Mouse (Mus musculus) heart, embryonic 11.5 days (tissue): ENCODE data around the gene G430095P16Rik. TPM values are rescaled to one million over a fixed set of nuclear protein-coding genes. Genes with fewer than 3 reads are reported as not detected.
A peak's percentile ranks its signal among the peaks of the same experiment; 100 is the strongest.

Experiments used
- ATAC-seq: fragments of 200-750 bp; cut with Nextera tagmentation; replicated peaks from 2 replicates; pipeline ENCODE4 v1.8.0; 2017; ENCODE audit warnings: moderate library complexity; ENCODE audit not compliant: insufficient number of reproducible peaks, low FRiP score, low TSS enrichment
- H3K27ac ChIP-seq: fragments of 300-500 bp; sonication (generic); 2 replicates; pipeline ENCODE4 v1.5.1; 2014; ENCODE audit warnings: mild to moderate bottlenecking, low read depth, low read length
- H3K27me3 ChIP-seq: fragments of 300-500 bp; sonication (generic); 2 replicates; pipeline ENCODE4 v1.6.1; 2014; ENCODE audit warnings: mild to moderate bottlenecking, low read length, mixed read lengths; ENCODE audit not compliant: control insufficient read depth, insufficient read depth
- H3K36me3 ChIP-seq: fragments of 300-500 bp; sonication (generic); 2 replicates; pipeline ENCODE4 v1.6.1; 2014; ENCODE audit warnings: mild to moderate bottlenecking, low read length, moderate library complexity, mixed read lengths; ENCODE audit not compliant: control insufficient read depth, insufficient read depth
- H3K4me1 ChIP-seq: fragments of 300-500 bp; sonication (generic); 2 replicates; pipeline ENCODE4 v1.6.1; 2014; ENCODE audit warnings: low read length; ENCODE audit not compliant: control insufficient read depth, insufficient read depth
- H3K4me2 ChIP-seq: fragments of 300-500 bp; sonication (generic); 2 replicates; pipeline ENCODE4 v1.6.1; 2014; ENCODE audit warnings: mild to moderate bottlenecking, moderate library complexity
- H3K4me3 ChIP-seq: fragments of 300-500 bp; sonication (generic); 2 replicates; pipeline ENCODE4 v1.5.1; 2014; ENCODE audit warnings: low read depth, low read length
- H3K9ac ChIP-seq: fragments of 300-500 bp; sonication (generic); 2 replicates; pipeline ENCODE4 v1.6.1; 2014; ENCODE audit warnings: mild to moderate bottlenecking, low read depth, low read length, moderate library complexity
- H3K9me3 ChIP-seq: fragments of 300-500 bp; sonication (generic); replicated peaks from 2 replicates; pipeline ENCODE4 v1.6.1; 2016; ENCODE audit warnings: low read length; ENCODE audit not compliant: control insufficient read depth
- WGBS: fragments of 180-500 bp; shearing (Covaris S2); extraction: QIAGEN DNeasy Blood & Tissue Kit; methylation state at CpG from one replicate; pipeline ENCODE4 v1.1.7; 2014; ENCODE audit not compliant: insufficient replicate concordance; 5-methylcytosine and 5-hydroxymethylcytosine counted together
- polyA plus RNA-seq: library from polyadenylated mRNA; unstranded; fragments of >200 nt; fragmentation: Nextera tagmentation; extraction: Ambion mirVana; gene quantifications from 2 replicates; pipeline ENCODE4 v1.2.1, GENCODE M21; 2014

G430095P16Rik gene
- polyA plus RNA-seq, 1 experiment from 2014 or later = 5.4 TPM

DNA sequence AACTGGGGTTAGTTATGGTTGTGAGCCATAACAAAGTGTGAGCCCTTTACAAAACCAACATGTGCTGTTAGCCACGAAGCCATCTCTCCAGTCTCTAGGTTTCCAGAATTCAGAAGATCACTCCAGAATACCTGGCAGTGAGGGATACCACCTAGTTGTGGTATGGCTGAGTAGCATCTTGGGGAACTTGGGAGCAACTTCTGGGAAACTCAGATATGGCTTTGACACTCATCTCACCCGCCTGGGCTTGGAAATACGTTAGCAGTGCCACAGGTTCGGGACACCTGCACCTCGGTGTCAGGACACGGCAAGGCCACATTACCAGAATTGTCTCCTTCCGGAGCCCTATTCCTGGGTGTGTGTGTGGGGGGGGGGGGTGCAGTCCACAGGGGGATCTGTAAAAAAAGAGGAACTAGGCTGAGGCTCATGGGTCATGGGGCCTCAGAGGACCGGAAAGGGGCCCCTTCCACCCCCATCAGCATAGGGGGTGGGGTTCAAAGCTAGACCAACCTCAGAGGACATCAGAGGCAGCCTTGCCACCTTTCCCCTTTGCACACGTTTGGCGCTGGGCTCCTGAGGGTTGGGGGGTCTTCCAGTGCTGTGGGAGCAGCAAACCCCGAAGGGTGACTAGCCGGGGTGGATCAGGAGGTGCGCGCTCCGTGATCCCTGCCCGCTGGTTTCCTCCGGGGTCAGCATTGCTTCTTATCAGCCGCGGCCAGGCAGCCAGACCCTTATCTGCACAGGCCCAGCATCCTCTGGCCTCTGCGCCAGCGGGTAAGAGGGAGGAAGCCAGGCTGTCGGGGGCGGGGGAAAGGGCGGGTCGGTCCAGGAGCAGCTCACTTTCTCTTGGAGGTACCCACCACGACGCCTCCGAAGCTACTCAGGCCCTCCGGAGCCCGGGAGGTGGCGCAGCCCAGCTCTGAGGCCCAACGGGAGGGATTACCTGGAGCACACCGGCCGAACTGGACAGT lies 21.6 kb upstream of the G430095P16Rik start, which contains the start of gene Lyl1:
Gene Lyl1 (plus strand): TSS at position 517 of the 971 bp plus-strand sequence.
- H3K4me1 ChIP-seq = peaks cover 32% of the 10 kb centered on the region
- peak; percentile 86 for ATAC-seq
- H3K36me3 ChIP-seq = peaks cover 18% of the 10 kb centered on the region
- H3K9ac ChIP-seq = peak within 1 kb of the TSS; percentile 72
- H3K9me3 ChIP-seq = no peaks in the 10 kb centered on the region
- H3K4me3 ChIP-seq = peak within 1 kb of the TSS; percentile 51
- 4% methylated on average over 34 of the region's 34 CpGs for WGBS
- H3K4me2 ChIP-seq = peak within 1 kb of the TSS; percentile 79
- H3K27ac ChIP-seq = peak within 1 kb of the TSS; percentile 91
- peaks cover 38% of the 10 kb centered on the region for H3K27me3 ChIP-seq

DNA sequence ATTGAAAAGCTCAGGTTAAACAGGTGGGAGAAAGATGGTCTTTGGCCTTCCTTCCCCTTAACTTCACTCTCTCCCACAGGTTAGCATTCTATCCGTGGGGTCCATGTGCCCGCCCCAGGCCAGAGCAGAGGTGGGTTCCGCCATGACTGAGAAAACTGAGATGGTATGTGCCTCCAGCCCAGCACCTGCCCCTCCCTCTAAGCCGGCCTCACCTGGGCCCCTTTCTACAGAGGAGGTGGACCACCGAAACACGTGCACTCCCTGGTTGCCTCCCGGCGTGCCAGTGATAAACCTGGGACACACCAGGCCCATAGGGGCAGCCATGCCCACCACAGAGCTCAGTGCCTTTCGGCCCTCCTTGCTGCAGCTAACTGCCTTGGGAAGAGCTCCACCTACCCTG lies 20.2 kb upstream of the G430095P16Rik start:
- WGBS = 69% methylated on average over 9 of the region's 9 CpGs
- peaks cover 50% of the 10 kb centered on the region for H3K27me3 ChIP-seq
- ATAC-seq = no peak

DNA sequence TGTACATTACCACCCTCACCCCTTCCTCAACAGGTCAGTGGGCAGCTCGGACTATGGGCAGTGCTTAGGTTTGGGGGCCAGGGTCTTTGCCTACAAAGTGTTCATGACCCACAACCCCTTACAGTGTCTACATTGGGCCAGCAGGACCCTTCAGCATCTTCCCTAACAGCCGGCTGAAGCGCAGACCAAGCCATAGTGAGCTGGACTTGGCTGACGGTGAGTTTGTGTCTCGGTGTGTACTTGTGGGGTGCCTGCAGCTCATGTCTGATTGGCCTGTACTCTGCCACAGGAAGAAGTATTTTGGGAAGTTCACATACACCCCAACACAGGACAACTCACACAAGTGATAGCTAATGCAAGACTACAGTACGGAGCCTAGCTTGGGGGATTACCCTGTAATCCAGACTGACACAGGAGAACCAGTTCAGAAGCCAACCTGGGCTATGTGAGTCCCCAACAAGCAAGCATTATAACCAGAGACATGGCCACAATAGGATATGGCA lies 19.8 kb upstream of the G430095P16Rik start:
- Histone ChIP-seq H3K4me1 (peaks cover 48% of the 10 kb centered on the region), H3K27ac (peak overlapping the region; percentile 91), H3K4me3 (peak overlapping the region; percentile 51), H3K27me3 (peaks cover 55% of the 10 kb centered on the region), H3K9ac (peak overlapping the region; percentile 72), H3K36me3 (peaks cover under 1% of the 10 kb centered on the region; the same call in 1 of the 2 replicates), H3K4me2 (peak overlapping the region; percentile 79), H3K9me3 (no peaks in the 10 kb centered on the region)
- no peak for ATAC-seq
- WGBS = 69% methylated on average over 6 of the region's 6 CpGs

More for the DNA sequence above, 20.2 kb upstream of the G430095P16Rik start:
- peak overlapping the region; percentile 51 for H3K4me3 ChIP-seq
- peak overlapping the region; percentile 91 for H3K27ac ChIP-seq
- peaks cover 44% of the 10 kb centered on the region for H3K4me1 ChIP-seq
- H3K9ac ChIP-seq = peak overlapping the region; percentile 72
- H3K36me3 ChIP-seq = peaks cover 5% of the 10 kb centered on the region; the same call in 1 of the 2 replicates
- no peaks in the 10 kb centered on the region for H3K9me3 ChIP-seq
- H3K4me2 ChIP-seq = peak overlapping the region; percentile 79

DNA sequence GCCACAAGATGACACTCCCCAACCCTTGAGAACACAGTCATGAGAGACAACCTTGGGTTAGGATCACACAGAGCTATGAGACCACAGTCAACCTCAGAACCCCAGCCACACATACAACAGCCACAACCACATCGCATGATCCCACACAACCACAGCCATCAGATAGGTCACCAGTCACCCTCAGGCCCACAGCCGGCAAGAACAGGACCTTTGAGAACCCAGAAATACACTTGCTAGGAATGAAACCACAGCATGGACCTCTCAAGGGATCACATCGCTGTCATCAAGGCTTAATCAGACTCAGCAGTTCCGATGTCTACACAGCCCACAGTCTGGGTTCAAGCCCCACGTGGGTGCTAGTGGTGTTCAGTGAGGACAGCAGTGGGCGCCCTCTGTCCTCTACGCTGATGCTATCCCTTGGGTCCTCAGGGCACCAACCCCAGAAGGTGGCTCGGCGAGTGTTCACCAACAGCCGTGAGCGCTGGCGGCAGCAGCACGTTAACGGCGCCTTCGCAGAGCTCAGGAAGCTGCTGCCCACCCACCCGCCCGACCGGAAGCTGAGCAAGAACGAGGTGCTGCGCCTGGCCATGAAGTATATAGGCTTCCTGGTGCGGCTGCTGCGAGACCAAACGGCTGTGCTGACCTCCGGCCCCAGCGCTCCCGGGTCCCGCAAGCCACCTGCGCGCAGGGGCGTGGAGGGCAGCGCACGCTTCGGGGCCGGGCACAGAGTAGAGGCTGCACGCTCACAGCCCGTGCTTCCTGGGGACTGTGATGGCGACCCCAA lies 19.1 kb upstream of the G430095P16Rik start:
- peak overlapping the region; percentile 51 for H3K4me3 ChIP-seq
- H3K27ac ChIP-seq = peak overlapping the region; percentile 91
- H3K36me3 ChIP-seq = no peaks in the 10 kb centered on the region
- WGBS = 7% methylated on average over 38 of the region's 38 CpGs
- H3K9ac ChIP-seq = peak overlapping the region; percentile 72
- no peaks in the 10 kb centered on the region for H3K9me3 ChIP-seq
- peak overlapping the region; percentile 79 for H3K4me2 ChIP-seq
- peaks cover 51% of the 10 kb centered on the region for H3K4me1 ChIP-seq
- H3K27me3 ChIP-seq = peaks cover 61% of the 10 kb centered on the region
- ATAC-seq = no peak

DNA sequence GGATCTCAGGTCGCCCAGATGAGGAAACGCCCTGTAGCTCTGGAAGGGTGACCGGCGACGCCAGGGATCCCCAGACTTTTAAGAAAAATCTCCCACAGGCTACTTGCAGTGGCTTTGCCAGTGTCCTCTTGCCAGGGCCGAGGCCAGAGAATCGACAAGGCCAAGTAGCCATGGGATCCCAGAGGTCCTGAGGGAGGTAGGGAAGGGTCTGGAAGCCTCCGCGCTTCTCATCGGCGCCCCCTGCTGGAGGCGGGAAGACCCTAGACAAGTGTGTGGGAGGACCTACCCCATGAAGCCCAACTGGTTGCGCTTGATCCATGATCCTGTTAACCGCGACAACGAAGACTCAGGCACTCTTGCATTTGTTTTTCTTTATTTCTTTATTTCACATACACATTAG lies 18.5 kb upstream of the G430095P16Rik start:
- 0 out of 2 replicates have a peak, but pooled peaks have one; percentile 24 for ATAC-seq
- Histone ChIP-seq H3K4me3 (peak overlapping the region; percentile 51), H3K9me3 (no peaks in the 10 kb centered on the region), H3K4me2 (peak overlapping the region; percentile 79), H3K36me3 (no peaks in the 10 kb centered on the region), H3K4me1 (peaks cover 57% of the 10 kb centered on the region), H3K27ac (peak overlapping the region; percentile 91), H3K27me3 (peaks cover 66% of the 10 kb centered on the region), H3K9ac (peak overlapping the region; percentile 72)
- 2% methylated on average over 16 of the region's 16 CpGs for WGBS

DNA sequence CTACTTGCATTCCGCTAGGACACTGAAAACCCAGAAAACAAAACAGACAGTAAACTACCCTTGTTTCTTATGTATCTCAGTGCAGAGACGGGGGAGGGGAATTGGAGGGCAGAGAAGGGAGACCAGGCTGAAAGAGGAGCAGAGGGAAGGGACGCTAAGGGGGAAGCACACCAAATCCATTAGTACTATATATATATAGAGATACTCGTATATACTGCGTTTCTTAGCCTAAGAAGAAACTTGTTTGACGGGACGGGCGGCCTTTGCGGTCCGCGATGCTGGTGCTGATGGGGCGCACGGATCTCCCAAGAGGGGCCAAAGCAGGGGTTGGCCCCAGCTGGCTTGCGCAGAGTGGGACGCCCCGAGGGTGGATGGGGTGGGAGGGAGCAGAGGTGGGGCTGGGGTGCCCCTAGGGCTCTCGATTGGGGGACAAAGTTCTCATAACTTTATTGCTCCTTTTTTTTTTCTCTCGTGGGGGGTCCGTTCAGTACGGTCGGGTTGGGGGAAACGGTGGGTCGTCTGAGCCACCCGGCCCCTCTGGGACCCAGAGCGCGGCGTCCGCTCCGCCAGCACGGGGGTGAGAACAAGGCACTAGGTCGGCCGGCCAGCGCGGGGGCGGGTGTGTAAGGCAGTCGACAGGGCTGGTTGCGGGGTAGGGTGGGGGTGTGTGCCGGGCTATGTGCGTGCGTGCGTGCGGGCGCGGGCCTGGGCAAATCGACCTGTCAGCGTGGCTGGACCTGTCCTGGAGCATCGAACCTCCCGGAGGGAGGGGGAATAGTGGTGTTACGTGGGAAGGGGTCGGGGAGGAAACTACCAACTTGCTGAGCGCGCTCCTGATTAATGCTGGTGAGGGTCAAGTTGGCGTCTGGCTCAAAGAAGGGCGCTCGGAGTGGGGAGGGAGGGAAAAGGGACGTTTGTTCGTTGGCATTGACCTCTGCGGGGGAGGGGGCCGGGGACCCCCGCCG lies 17.7 kb upstream of the G430095P16Rik start:
- WGBS = 2% methylated on average over 59 of the region's 61 CpGs
- no peak for ATAC-seq
- H3K4me1 ChIP-seq = peaks cover 56% of the 10 kb centered on the region
- H3K4me3 ChIP-seq = peak overlapping the region; percentile 51
- peaks cover 66% of the 10 kb centered on the region for H3K27me3 ChIP-seq
- peak overlapping the region; percentile 91 for H3K27ac ChIP-seq
- peak overlapping the region; percentile 79 for H3K4me2 ChIP-seq
- peak overlapping the region; percentile 74 for H3K9ac ChIP-seq
- H3K36me3 ChIP-seq = no peaks in the 10 kb centered on the region
- no peaks in the 10 kb centered on the region for H3K9me3 ChIP-seq

DNA sequence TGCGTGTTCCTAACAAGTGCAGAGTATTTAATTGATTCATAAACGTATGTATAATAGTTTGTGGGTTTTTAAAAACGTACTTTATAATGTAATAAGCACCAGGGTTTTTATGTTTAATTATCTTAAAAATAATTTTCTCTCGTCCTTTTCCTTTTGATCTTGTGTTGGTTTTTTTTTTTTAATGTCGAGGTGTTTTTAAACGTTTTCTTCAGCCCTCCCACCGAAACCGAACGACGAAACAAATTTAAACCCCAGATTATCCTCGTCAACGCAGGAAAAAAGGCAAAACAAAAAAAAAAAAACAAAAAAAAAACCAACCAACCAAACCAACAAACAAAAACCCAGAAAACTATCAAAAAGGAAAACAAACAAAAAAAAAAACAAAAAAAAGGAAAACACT lies 16.8 kb upstream of the G430095P16Rik start:
- Histone ChIP-seq H3K27ac (peak overlapping the region; percentile 91), H3K4me3 (peak overlapping the region; percentile 51), H3K4me2 (peak overlapping the region; percentile 79), H3K36me3 (no peaks in the 10 kb centered on the region), H3K9me3 (no peaks in the 10 kb centered on the region), H3K4me1 (peaks cover 52% of the 10 kb centered on the region), H3K9ac (peak overlapping the region; percentile 74), H3K27me3 (peaks cover 70% of the 10 kb centered on the region)
- no peak for ATAC-seq
- 3% methylated on average over 12 of the region's 12 CpGs for WGBS
